Mouse (Mus musculus): ENCODE results near the gene Ctrc. TPM values are rescaled to one million over a fixed set of nuclear protein-coding genes. Genes with fewer than 3 reads are reported as not detected.

Ctrc gene
- polyA plus RNA-seq, 1 experiment from 2014 or later = not detected

- peaks cover 8% of the 10 kb centered on the region; the same call in 1 of the 2 replicates for H3K4me1 ChIP-seq (replicated peaks; ENCODE audit: control insufficient read depth, insufficient read depth, low read length)
- no peak overlapping the region for H3K4me2 ChIP-seq (ENCODE audit: low read depth, low read length, severe bottlenecking)
- H3K4me3 ChIP-seq (ENCODE audit: low read depth, low read length) = no peak overlapping the region
- 91% methylated on average over 3 of the region's 3 CpGs for WGBS
- DNase-seq (ENCODE audit: low spot score) (no peak), ATAC-seq (replicated peaks; ENCODE audit: low FRiP score) (no peak)
- H3K36me3 ChIP-seq (ENCODE audit: control insufficient read depth, insufficient read depth, low read length) = no peaks in the 10 kb centered on the region
- H3K9ac ChIP-seq (ENCODE audit: low read length) = no peak overlapping the region
- no peaks in the 10 kb centered on the region for H3K9me3 ChIP-seq (ENCODE audit: control insufficient read depth, low read length)
- no peak overlapping the region for H3K27ac ChIP-seq (ENCODE audit: low read depth, low read length)
- H3K27me3 ChIP-seq (ENCODE audit: control insufficient read depth, insufficient read depth, low read length) = no peaks in the 10 kb centered on the region
These were observed 25.2 kb upstream of the Ctrc start for GRCm38 (mm10) chr4:141871333-141871725.

GRCm38 (mm10) chr4:141870666-141871332 lies 24.6 kb upstream of the Ctrc start:
- Histone ChIP-seq H3K9ac (ENCODE audit: low read length) (no peak overlapping the region), H3K27me3 (ENCODE audit: control insufficient read depth, insufficient read depth, low read length) (no peaks in the 10 kb centered on the region), H3K4me3 (ENCODE audit: low read depth, low read length) (no peak overlapping the region), H3K4me2 (ENCODE audit: low read depth, low read length, severe bottlenecking) (no peak overlapping the region), H3K4me1 (replicated peaks; ENCODE audit: control insufficient read depth, insufficient read depth, low read length) (peaks cover 8% of the 10 kb centered on the region; the same call in 1 of the 2 replicates), H3K9me3 (ENCODE audit: control insufficient read depth, low read length) (no peaks in the 10 kb centered on the region), H3K36me3 (ENCODE audit: control insufficient read depth, insufficient read depth, low read length) (no peaks in the 10 kb centered on the region), H3K27ac (ENCODE audit: low read depth, low read length) (no peak overlapping the region)
- 84% methylated on average over 11 of the region's 11 CpGs for WGBS
- no peak for ATAC-seq (replicated peaks; ENCODE audit: low FRiP score)
- no peak for DNase-seq (ENCODE audit: low spot score)

GRCm38 (mm10) chr4:141869436-141870215 lies 23.5 kb upstream of the Ctrc start:
- WGBS = 83% methylated on average over 5 of the region's 5 CpGs
- H3K9ac ChIP-seq (ENCODE audit: low read length) = no peak overlapping the region
- no peaks in the 10 kb centered on the region for H3K9me3 ChIP-seq (ENCODE audit: control insufficient read depth, low read length)
- H3K36me3 ChIP-seq (ENCODE audit: control insufficient read depth, insufficient read depth, low read length) = no peaks in the 10 kb centered on the region
- peaks cover 3% of the 10 kb centered on the region; the same call in 1 of the 2 replicates for H3K4me1 ChIP-seq (replicated peaks; ENCODE audit: control insufficient read depth, insufficient read depth, low read length)
- DNase-seq (ENCODE audit: low spot score) (no peak), ATAC-seq (replicated peaks; ENCODE audit: low FRiP score) (no peak)
- no peak overlapping the region for H3K4me3 ChIP-seq (ENCODE audit: low read depth, low read length)
- H3K4me2 ChIP-seq (ENCODE audit: low read depth, low read length, severe bottlenecking) = no peak overlapping the region
- no peak overlapping the region for H3K27ac ChIP-seq (ENCODE audit: low read depth, low read length)
- no peaks in the 10 kb centered on the region for H3K27me3 ChIP-seq (ENCODE audit: control insufficient read depth, insufficient read depth, low read length)

- H3K9ac ChIP-seq (ENCODE audit: low read length) = no peak overlapping the region
- DNase-seq (ENCODE audit: low spot score) (no peak), ATAC-seq (replicated peaks; ENCODE audit: low FRiP score) (no peak)
- no peaks in the 10 kb centered on the region for H3K27me3 ChIP-seq (ENCODE audit: control insufficient read depth, insufficient read depth, low read length)
- no peak overlapping the region for H3K27ac ChIP-seq (ENCODE audit: low read depth, low read length)
- no peaks in the 10 kb centered on the region for H3K36me3 ChIP-seq (ENCODE audit: control insufficient read depth, insufficient read depth, low read length)
- H3K9me3 ChIP-seq (ENCODE audit: control insufficient read depth, low read length) = no peaks in the 10 kb centered on the region
- 84% methylated on average over 10 of the region's 10 CpGs for WGBS
- no peak overlapping the region for H3K4me3 ChIP-seq (ENCODE audit: low read depth, low read length)
- no peak overlapping the region for H3K4me2 ChIP-seq (ENCODE audit: low read depth, low read length, severe bottlenecking)
- H3K4me1 ChIP-seq (replicated peaks; ENCODE audit: control insufficient read depth, insufficient read depth, low read length) = 0 out of 2 replicates have a peak, but pooled peaks cover 2% of the 10 kb centered on the region
These were observed 21.9 kb upstream of the Ctrc start for GRCm38 (mm10) chr4:141868051-141868450.

- no peak overlapping the region for H3K4me3 ChIP-seq (ENCODE audit: low read depth, low read length)
- no peak overlapping the region for H3K27ac ChIP-seq (ENCODE audit: low read depth, low read length)
- H3K27me3 ChIP-seq (ENCODE audit: control insufficient read depth, insufficient read depth, low read length) = no peaks in the 10 kb centered on the region
- 60% methylated on average over 4 of the region's 4 CpGs for whole genome bisulfite sequencing
- H3K9me3 ChIP-seq (ENCODE audit: control insufficient read depth, low read length) = no peaks in the 10 kb centered on the region
- no peak overlapping the region for H3K9ac ChIP-seq (ENCODE audit: low read length)
- no peak; the same call in 1 of the 2 replicates for ATAC-seq (replicated peaks; ENCODE audit: low FRiP score)
- DNase-seq (ENCODE audit: low spot score) = no peak
- 0 out of 2 replicates have a peak, but pooled peaks cover 2% of the 10 kb centered on the region for H3K4me1 ChIP-seq (replicated peaks; ENCODE audit: control insufficient read depth, insufficient read depth, low read length)
- H3K36me3 ChIP-seq (ENCODE audit: control insufficient read depth, insufficient read depth, low read length) = no peaks in the 10 kb centered on the region
- no peak overlapping the region for H3K4me2 ChIP-seq (ENCODE audit: low read depth, low read length, severe bottlenecking)
These were observed 21.3 kb upstream of the Ctrc start for GRCm38 (mm10) chr4:141867498-141867897.

GRCm38 (mm10) chr4:141866933-141867490 lies 20.9 kb upstream of the Ctrc start:
- Histone ChIP-seq H3K9me3 (ENCODE audit: control insufficient read depth, low read length) (no peaks in the 10 kb centered on the region), H3K4me2 (ENCODE audit: low read depth, low read length, severe bottlenecking) (no peak overlapping the region), H3K9ac (ENCODE audit: low read length) (no peak overlapping the region), H3K27me3 (ENCODE audit: control insufficient read depth, insufficient read depth, low read length) (no peaks in the 10 kb centered on the region), H3K27ac (ENCODE audit: low read depth, low read length) (no peak overlapping the region), H3K4me3 (ENCODE audit: low read depth, low read length) (no peak overlapping the region), H3K4me1 (replicated peaks; ENCODE audit: control insufficient read depth, insufficient read depth, low read length) (0 out of 2 replicates have a peak, but pooled peaks cover 2% of the 10 kb centered on the region), H3K36me3 (ENCODE audit: control insufficient read depth, insufficient read depth, low read length) (no peaks in the 10 kb centered on the region)
- WGBS = 43% methylated on average over 10 of the region's 10 CpGs
- DNase-seq (ENCODE audit: low spot score) (no peak), ATAC-seq (replicated peaks; ENCODE audit: low FRiP score) (no peak)

- Histone ChIP-seq H3K4me1 (replicated peaks; ENCODE audit: control insufficient read depth, insufficient read depth, low read length) (0 out of 2 replicates have a peak, but pooled peaks cover 2% of the 10 kb centered on the region), H3K27me3 (ENCODE audit: control insufficient read depth, insufficient read depth, low read length) (no peaks in the 10 kb centered on the region), H3K9me3 (ENCODE audit: control insufficient read depth, low read length) (no peaks in the 10 kb centered on the region), H3K36me3 (ENCODE audit: control insufficient read depth, insufficient read depth, low read length) (no peaks in the 10 kb centered on the region), H3K27ac (ENCODE audit: low read depth, low read length) (no peak overlapping the region), H3K4me2 (ENCODE audit: low read depth, low read length, severe bottlenecking) (no peak overlapping the region), H3K9ac (ENCODE audit: low read length) (no peak overlapping the region), H3K4me3 (ENCODE audit: low read depth, low read length) (no peak overlapping the region)
- no peak for DNase-seq (ENCODE audit: low spot score)
- no peak for ATAC-seq (replicated peaks; ENCODE audit: low FRiP score)
- 89% methylated on average over 5 of the region's 5 CpGs for WGBS
These were observed 19.4 kb upstream of the Ctrc start for GRCm38 (mm10) chr4:141865600-141865999.

GRCm38 (mm10) chr4:141865006-141865405 lies 18.8 kb upstream of the Ctrc start:
- DNase-seq (ENCODE audit: low spot score) (no peak), ATAC-seq (replicated peaks; ENCODE audit: low FRiP score) (no peak)
- Histone ChIP-seq H3K9ac (ENCODE audit: low read length) (no peak overlapping the region), H3K27ac (ENCODE audit: low read depth, low read length) (no peak overlapping the region), H3K36me3 (ENCODE audit: control insufficient read depth, insufficient read depth, low read length) (no peaks in the 10 kb centered on the region), H3K4me1 (replicated peaks; ENCODE audit: control insufficient read depth, insufficient read depth, low read length) (0 out of 2 replicates have a peak, but pooled peaks cover 2% of the 10 kb centered on the region), H3K4me3 (ENCODE audit: low read depth, low read length) (no peak overlapping the region), H3K9me3 (ENCODE audit: control insufficient read depth, low read length) (no peaks in the 10 kb centered on the region), H3K27me3 (ENCODE audit: control insufficient read depth, insufficient read depth, low read length) (no peaks in the 10 kb centered on the region), H3K4me2 (ENCODE audit: low read depth, low read length, severe bottlenecking) (no peak overlapping the region)
- WGBS = 93% methylated on average over 5 of the region's 5 CpGs
